Mouse (Mus musculus): Measurements from ENCODE around the gene Mrpl51. TPM values are rescaled to one million over a fixed set of nuclear protein-coding genes. Genes with fewer than 3 reads are reported as not detected.

Gene Mrpl51
- total and polyA plus RNA-seq, 2 experiments = 44.0 to 69.8 TPM

DNA sequence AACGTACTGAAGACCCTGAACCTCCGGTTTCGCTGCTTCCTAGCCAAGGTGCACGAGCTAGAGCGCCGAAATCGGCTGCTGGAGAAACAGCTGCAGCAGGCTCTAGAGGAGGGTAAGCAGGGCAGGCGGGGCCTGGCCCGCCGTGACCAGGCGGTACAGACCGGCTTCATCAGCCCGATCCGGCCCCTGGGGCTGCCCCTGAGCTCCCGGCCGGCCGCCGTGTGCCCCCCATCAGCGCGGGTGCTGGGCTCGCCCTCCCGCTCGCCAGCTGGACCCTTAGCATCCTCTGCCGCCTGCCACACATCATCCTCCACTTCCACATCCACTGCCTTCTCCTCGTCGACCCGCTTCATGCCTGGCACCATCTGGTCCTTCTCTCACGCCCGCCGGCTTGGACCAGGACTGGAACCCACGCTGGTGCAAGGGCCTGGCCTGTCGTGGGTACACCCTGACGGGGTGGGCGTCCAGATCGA lies 46.1 kb upstream of the Mrpl51 start:
- Histone ChIP-seq H3K27me3 (ENCODE audit: control insufficient read depth, insufficient read depth, low read length) (no peaks in the 10 kb centered on the region), H3K9ac (ENCODE audit: low read depth, low read length) (peak overlapping the region; percentile 71), H3K79me2 (ENCODE audit: control insufficient read depth, insufficient read depth, low read length) (peaks cover 12% of the 10 kb centered on the region; the same call in 1 of the 2 replicates), H3K4me1 (ENCODE audit: control insufficient read depth, insufficient read depth, low read length) (peaks cover 14% of the 10 kb centered on the region), H3K27ac (replicated peaks; ENCODE audit: insufficient read depth, low read depth, low read length) (peak overlapping the region; percentile 50), H3K4me3 (ENCODE audit: insufficient read depth, low read depth, low read length) (peak overlapping the region; percentile 75), H3K36me3 (ENCODE audit: control insufficient read depth, insufficient read depth, low read length) (peaks cover 9% of the 10 kb centered on the region; the same call in 1 of the 2 replicates)
- no peak for DNase-seq (ENCODE audit: extremely low read depth, low read depth, low spot score)
- WGBS = 2% methylated on average over 35 of the region's 35 CpGs
- no peak for TF ChIP-seq POLR2A (IDR thresholded peaks at IDR 0.05; ENCODE audit: extremely low read depth, insufficient read depth, low read length)
- TF ChIP-seq CTCF (IDR thresholded peaks at IDR 0.05; ENCODE audit: low read depth, low read length) = no peak

- H3K27ac ChIP-seq (replicated peaks; ENCODE audit: insufficient read depth, low read depth, low read length) = no peak overlapping the region; the same call in 1 of the 2 replicates
- TF ChIP-seq CTCF (IDR thresholded peaks at IDR 0.05; ENCODE audit: low read depth, low read length) (no peak), POLR2A (IDR thresholded peaks at IDR 0.05; ENCODE audit: extremely low read depth, insufficient read depth, low read length) (no peak)
Measured at GRCm38 (mm10) chr6:125146148-125146547, 45.5 kb upstream of the Mrpl51 start.

GRCm38 (mm10) chr6:125146797-125147196 lies 44.8 kb upstream of the Mrpl51 start:
- H3K9ac ChIP-seq (ENCODE audit: low read depth, low read length) = 0 out of 2 replicates have a peak overlapping the region, but pooled peaks have one; percentile 13
- peaks cover 14% of the 10 kb centered on the region for H3K4me1 ChIP-seq (ENCODE audit: control insufficient read depth, insufficient read depth, low read length)
- H3K4me3 ChIP-seq (ENCODE audit: insufficient read depth, low read depth, low read length) = no peak overlapping the region
- TF ChIP-seq CTCF (IDR thresholded peaks at IDR 0.05; ENCODE audit: low read depth, low read length) (no peak), POLR2A (IDR thresholded peaks at IDR 0.05; ENCODE audit: extremely low read depth, insufficient read depth, low read length) (no peak)
- peak; percentile 29 for DNase-seq (ENCODE audit: extremely low read depth, low read depth, low spot score)
- H3K79me2 ChIP-seq (ENCODE audit: control insufficient read depth, insufficient read depth, low read length) = peaks cover 12% of the 10 kb centered on the region; the same call in 1 of the 2 replicates
- H3K27me3 ChIP-seq (ENCODE audit: control insufficient read depth, insufficient read depth, low read length) = no peaks in the 10 kb centered on the region
- 0 out of 2 replicates have a peak, but pooled peaks cover 2% of the 10 kb centered on the region for H3K36me3 ChIP-seq (ENCODE audit: control insufficient read depth, insufficient read depth, low read length)
- WGBS = 64% methylated on average over 4 of the region's 4 CpGs
- H3K27ac ChIP-seq (replicated peaks; ENCODE audit: insufficient read depth, low read depth, low read length) = peak overlapping the region; percentile 17

More at GRCm38 (mm10) chr6:125146148-125146547, 45.5 kb upstream of the Mrpl51 start:
- no peak for DNase-seq (ENCODE audit: extremely low read depth, low read depth, low spot score)
- H3K79me2 ChIP-seq (ENCODE audit: control insufficient read depth, insufficient read depth, low read length) = peaks cover 12% of the 10 kb centered on the region; the same call in 1 of the 2 replicates
- no peak overlapping the region for H3K4me3 ChIP-seq (ENCODE audit: insufficient read depth, low read depth, low read length)
- peaks cover 14% of the 10 kb centered on the region for H3K4me1 ChIP-seq (ENCODE audit: control insufficient read depth, insufficient read depth, low read length)
- H3K9ac ChIP-seq (ENCODE audit: low read depth, low read length) = 0 out of 2 replicates have a peak overlapping the region, but pooled peaks have one; percentile 2
- peaks cover 5% of the 10 kb centered on the region; the same call in 1 of the 2 replicates for H3K36me3 ChIP-seq (ENCODE audit: control insufficient read depth, insufficient read depth, low read length)
- WGBS = 61% methylated on average over 7 of the region's 7 CpGs
- H3K27me3 ChIP-seq (ENCODE audit: control insufficient read depth, insufficient read depth, low read length) = no peaks in the 10 kb centered on the region

- peak overlapping the region; percentile 17 for H3K27ac ChIP-seq (replicated peaks; ENCODE audit: insufficient read depth, low read depth, low read length)
- no peaks in the 10 kb centered on the region for H3K36me3 ChIP-seq (ENCODE audit: control insufficient read depth, insufficient read depth, low read length)
- peaks cover 14% of the 10 kb centered on the region for H3K4me1 ChIP-seq (ENCODE audit: control insufficient read depth, insufficient read depth, low read length)
- no peaks in the 10 kb centered on the region for H3K27me3 ChIP-seq (ENCODE audit: control insufficient read depth, insufficient read depth, low read length)
- TF ChIP-seq CTCF (IDR thresholded peaks at IDR 0.05; ENCODE audit: low read depth, low read length) (no peak), POLR2A (IDR thresholded peaks at IDR 0.05; ENCODE audit: extremely low read depth, insufficient read depth, low read length) (no peak)
- DNase-seq (ENCODE audit: extremely low read depth, low read depth, low spot score) = no peak
- H3K9ac ChIP-seq (ENCODE audit: low read depth, low read length) = no peak overlapping the region
- H3K4me3 ChIP-seq (ENCODE audit: insufficient read depth, low read depth, low read length) = no peak overlapping the region
- 72% methylated on average over 10 of the region's 10 CpGs for whole genome bisulfite sequencing
- peaks cover 12% of the 10 kb centered on the region; the same call in 1 of the 2 replicates for H3K79me2 ChIP-seq (ENCODE audit: control insufficient read depth, insufficient read depth, low read length)
Measured at GRCm38 (mm10) chr6:125147329-125147728, 44.3 kb upstream of the Mrpl51 start.

DNA sequence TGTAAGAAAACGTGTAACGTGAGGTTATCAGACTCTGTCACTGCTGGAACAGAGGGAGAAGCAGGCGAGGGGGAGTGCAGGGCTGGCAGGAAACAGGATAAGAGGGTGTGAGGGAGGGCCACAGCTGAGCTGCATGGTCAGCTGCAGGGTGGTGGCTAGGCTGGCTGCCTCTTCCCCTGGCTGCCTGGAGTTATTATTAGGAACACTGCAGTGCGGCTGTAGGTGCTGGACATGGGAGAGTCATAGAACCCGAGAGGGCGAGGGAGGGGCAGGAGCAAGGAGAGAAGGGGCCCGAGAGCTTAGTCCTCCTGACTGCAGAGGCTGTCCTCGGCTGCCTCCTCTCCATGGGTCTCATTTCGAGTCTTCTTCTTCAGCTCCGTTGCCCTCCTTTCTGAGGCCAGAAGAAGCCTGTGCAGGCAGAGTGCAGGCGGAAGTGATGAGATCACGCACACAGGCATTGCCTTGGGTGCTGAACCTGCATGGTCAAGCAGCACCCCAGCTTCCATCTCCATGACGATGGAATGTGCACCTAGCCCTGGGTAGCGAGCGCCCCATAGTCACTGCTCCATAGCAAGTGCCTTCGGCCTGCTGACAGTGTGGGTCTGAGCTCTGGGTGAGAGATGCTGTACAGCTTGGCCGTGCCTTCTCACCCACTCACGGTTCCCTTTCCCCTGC lies 43.2 kb upstream of the Mrpl51 start:
- peaks cover 12% of the 10 kb centered on the region; the same call in 1 of the 2 replicates for H3K79me2 ChIP-seq (ENCODE audit: control insufficient read depth, insufficient read depth, low read length)
- no peaks in the 10 kb centered on the region for H3K36me3 ChIP-seq (ENCODE audit: control insufficient read depth, insufficient read depth, low read length)
- H3K4me3 ChIP-seq (ENCODE audit: insufficient read depth, low read depth, low read length) = peak overlapping the region; percentile 15; the same call in 1 of the 2 replicates
- no peak for DNase-seq (ENCODE audit: extremely low read depth, low read depth, low spot score)
- H3K9ac ChIP-seq (ENCODE audit: low read depth, low read length) = peak overlapping the region; percentile 4
- TF ChIP-seq CTCF (IDR thresholded peaks at IDR 0.05; ENCODE audit: low read depth, low read length) (no peak), POLR2A (IDR thresholded peaks at IDR 0.05; ENCODE audit: extremely low read depth, insufficient read depth, low read length) (no peak)
- H3K4me1 ChIP-seq (ENCODE audit: control insufficient read depth, insufficient read depth, low read length) = peaks cover 14% of the 10 kb centered on the region
- peak overlapping the region; percentile 64 for H3K27ac ChIP-seq (replicated peaks; ENCODE audit: insufficient read depth, low read depth, low read length)
- no peaks in the 10 kb centered on the region for H3K27me3 ChIP-seq (ENCODE audit: control insufficient read depth, insufficient read depth, low read length)
- 69% methylated on average over 18 of the region's 18 CpGs for WGBS

Data from liver, adult 2 months (tissue).